Mouse (Mus musculus): ENCODE results near the gene Exoc3. TPM values are rescaled to one million over a fixed set of nuclear protein-coding genes. Genes with fewer than 3 reads are reported as not detected.
A peak's percentile ranks its signal among the peaks of the same experiment; 100 is the strongest.

Exoc3 gene
- polyA plus RNA-seq (2015; fragmentation: Nextera tagmentation; extraction: Ambion mirVana): 41.8 and 42.8 TPM in 2 replicates

DNA sequence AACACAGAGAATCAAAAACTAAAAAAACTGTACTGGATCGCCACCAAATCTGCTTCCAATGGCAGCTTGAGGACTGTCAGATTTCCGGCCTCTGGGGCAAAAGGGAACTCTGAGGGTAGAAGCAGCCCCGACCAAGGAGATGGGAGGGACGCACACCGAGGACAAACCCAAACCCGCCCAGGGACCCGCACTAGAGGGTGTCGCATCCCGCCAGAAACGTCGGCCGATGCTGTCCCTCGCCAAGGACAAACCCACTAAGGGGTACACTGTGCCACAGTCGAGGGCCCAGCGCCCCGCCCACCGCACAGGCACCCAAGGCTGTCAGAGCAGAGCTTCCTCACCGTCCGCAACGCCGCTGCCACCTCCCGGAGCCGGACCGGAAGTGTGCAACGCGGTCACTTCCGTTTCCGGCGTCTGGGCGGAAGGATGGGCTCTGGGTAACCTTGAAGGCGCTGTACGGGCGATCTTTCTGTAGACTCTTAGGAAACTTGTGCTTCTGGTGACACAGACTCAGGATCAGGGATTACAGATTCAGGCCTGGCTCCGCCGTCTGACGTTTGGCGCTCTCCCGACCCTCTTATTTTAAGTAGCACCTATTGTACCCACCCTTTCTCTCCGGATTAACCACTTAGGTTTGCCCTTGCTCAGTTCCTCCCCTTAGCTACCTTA lies at the start of gene Exoc3:
Gene Exoc3, minus strand, starts transcription at position 416 of the 669 bp plus-strand sequence.
- WGBS: under 1% methylated on average over 39 of the region's 39 CpGs
- Histone ChIP-seq H3K4me2 (replicated peaks; ENCODE audit: low read depth) (peak within 1 kb of the TSS; percentile 76), H3K4me1 (replicated peaks; ENCODE audit: control insufficient read depth, insufficient read depth, low read length) (no peaks in the 10 kb centered on the region), H3K27me3 (replicated peaks; ENCODE audit: control insufficient read depth, insufficient read depth, low read length) (no peaks in the 10 kb centered on the region), H3K9me3 (ENCODE audit: control insufficient read depth) (no peaks in the 10 kb centered on the region), H3K9ac (ENCODE audit: low read depth, low read length) (peak within 1 kb of the TSS; percentile 74), H3K27ac (ENCODE audit: low read depth, low read length) (peak within 1 kb of the TSS; percentile 91), H3K36me3 (ENCODE audit: control insufficient read depth, insufficient read depth) (peaks cover 15% of the 10 kb centered on the region), H3K4me3 (ENCODE audit: low read depth, low read length) (peak within 1 kb of the TSS; percentile 86)
- TF ChIP-seq CTCF (IDR thresholded peaks at IDR 0.05; ENCODE audit: low read depth): 0 out of 2 replicates have a peak, but pooled peaks have one; percentile 3
- peak; percentile 98 for ATAC-seq

DNA sequence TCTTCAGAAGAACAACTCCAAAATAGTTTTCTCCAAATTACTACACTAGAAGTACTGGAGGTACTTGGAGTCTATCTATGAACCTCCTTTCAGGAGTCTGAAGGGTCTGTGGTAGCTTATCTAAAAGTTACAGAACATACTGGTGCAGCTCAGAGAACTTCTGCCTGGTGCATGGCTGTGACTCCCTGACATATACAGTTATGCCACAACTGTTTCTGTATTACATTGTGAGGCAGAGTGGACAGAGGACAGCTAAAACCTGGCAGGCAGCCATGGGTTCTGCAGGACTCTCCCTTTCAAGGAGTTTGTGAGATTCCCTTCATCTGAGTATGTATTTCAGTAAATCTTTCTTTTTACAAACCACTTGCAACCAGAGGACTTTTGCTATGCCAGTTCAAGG lies 38.0 kb upstream of the Exoc3 start:
- no peak for TF ChIP-seq CTCF (IDR thresholded peaks at IDR 0.05; ENCODE audit: low read depth)
- no peaks in the 10 kb centered on the region for H3K27me3 ChIP-seq (replicated peaks; ENCODE audit: control insufficient read depth, insufficient read depth, low read length)
- no peak for ATAC-seq
- H3K9ac ChIP-seq (ENCODE audit: low read depth, low read length): no peak overlapping the region
- no peaks in the 10 kb centered on the region for H3K4me1 ChIP-seq (replicated peaks; ENCODE audit: control insufficient read depth, insufficient read depth, low read length)
- H3K36me3 ChIP-seq (ENCODE audit: control insufficient read depth, insufficient read depth): no peaks in the 10 kb centered on the region
- H3K4me2 ChIP-seq (replicated peaks; ENCODE audit: low read depth): no peak overlapping the region
- H3K27ac ChIP-seq (ENCODE audit: low read depth, low read length): no peak overlapping the region
- H3K4me3 ChIP-seq (ENCODE audit: low read depth, low read length): no peak overlapping the region
- H3K9me3 ChIP-seq (ENCODE audit: control insufficient read depth): no peaks in the 10 kb centered on the region

DNA sequence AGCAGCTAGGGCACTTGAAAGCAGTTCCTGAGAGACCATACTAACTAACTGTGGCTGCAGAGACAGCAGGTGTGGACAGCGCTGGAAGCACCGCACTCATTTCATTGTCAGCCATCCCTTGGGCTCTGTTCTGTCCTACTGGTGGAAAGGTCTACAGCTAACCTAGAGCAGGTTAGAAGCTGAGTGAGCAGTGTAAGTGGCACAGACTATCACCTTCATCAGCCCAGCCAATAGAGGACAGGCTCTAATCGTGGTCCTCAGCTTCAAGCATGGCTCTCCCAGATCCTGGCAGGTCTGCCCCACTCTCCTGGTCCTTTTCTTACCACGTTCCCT lies 37.3 kb upstream of the Exoc3 start:
- no peak for TF ChIP-seq CTCF (IDR thresholded peaks at IDR 0.05; ENCODE audit: low read depth)
- ATAC-seq: no peak
- WGBS: 53% methylated on average over 4 of the region's 4 CpGs
- Histone ChIP-seq H3K27me3 (replicated peaks; ENCODE audit: control insufficient read depth, insufficient read depth, low read length) (no peaks in the 10 kb centered on the region), H3K4me3 (ENCODE audit: low read depth, low read length) (no peak overlapping the region), H3K27ac (ENCODE audit: low read depth, low read length) (no peak overlapping the region), H3K9ac (ENCODE audit: low read depth, low read length) (no peak overlapping the region), H3K4me2 (replicated peaks; ENCODE audit: low read depth) (peak overlapping the region; percentile 27; the same call in 1 of the 2 replicates), H3K4me1 (replicated peaks; ENCODE audit: control insufficient read depth, insufficient read depth, low read length) (no peaks in the 10 kb centered on the region), H3K9me3 (ENCODE audit: control insufficient read depth) (no peaks in the 10 kb centered on the region), H3K36me3 (ENCODE audit: control insufficient read depth, insufficient read depth) (no peaks in the 10 kb centered on the region)

DNA sequence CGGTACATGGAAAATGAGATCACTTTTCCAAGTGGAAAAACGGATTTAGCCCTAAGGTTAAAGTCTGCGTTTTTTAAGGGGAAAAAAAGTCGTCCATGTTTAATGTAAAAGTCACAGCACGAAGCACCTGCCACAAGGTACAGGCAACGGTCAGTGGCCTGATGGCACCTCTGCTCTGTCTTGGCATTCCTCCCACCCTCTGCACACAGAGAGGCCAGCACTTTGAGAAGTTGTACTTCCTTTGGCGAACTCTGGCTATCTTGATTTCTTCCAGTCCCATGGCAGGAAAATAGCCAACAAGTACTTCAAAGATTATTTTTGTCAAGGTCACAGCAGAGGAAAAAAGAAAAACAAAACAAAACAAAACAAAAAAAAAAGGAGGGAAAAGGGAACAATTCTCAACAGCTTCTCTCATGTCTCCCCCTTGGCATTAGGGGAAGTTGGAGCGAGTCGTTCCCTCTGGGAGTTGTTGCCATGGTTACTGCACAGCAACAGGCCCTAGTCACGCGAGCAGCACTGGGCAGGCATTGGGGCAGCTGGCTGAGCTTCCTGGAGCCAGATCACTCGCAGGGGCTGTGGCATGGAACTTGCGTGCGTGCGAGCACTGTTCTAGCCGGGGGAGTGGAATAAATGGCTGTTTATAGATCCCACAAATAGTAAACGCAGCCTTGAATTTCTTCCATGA lies 36.8 kb upstream of the Exoc3 start:
- TF ChIP-seq CTCF (IDR thresholded peaks at IDR 0.05; ENCODE audit: low read depth): no peak
- WGBS: 35% methylated on average over 17 of the region's 17 CpGs

DNA sequence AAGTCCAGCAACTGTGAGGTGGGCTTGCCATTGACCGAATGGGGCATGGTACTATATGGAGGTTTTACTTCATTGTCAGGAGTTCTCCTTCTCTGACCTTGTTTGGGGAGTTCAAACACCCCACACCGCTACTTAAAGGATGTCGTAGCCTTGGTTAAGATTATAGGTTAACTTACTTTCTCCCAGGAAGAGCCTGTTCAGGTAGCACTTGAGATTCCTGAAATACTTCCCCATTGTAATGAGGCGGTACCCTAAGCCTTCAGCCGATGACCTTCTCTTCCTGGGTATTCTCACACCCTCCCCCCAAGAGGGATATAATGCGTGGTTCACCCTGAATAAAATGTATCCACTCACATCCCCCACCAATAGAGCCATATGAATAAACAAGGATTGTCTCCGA lies 29.0 kb upstream of the Exoc3 start:
- no peaks in the 10 kb centered on the region for H3K9me3 ChIP-seq (ENCODE audit: control insufficient read depth)
- no peak for TF ChIP-seq CTCF (IDR thresholded peaks at IDR 0.05; ENCODE audit: low read depth)
- H3K4me3 ChIP-seq (ENCODE audit: low read depth, low read length): no peak overlapping the region
- no peak overlapping the region for H3K27ac ChIP-seq (ENCODE audit: low read depth, low read length)
- no peak overlapping the region for H3K4me2 ChIP-seq (replicated peaks; ENCODE audit: low read depth)
- no peaks in the 10 kb centered on the region for H3K27me3 ChIP-seq (replicated peaks; ENCODE audit: control insufficient read depth, insufficient read depth, low read length)
- 54% methylated on average over 7 of the region's 7 CpGs for whole genome bisulfite sequencing
- no peak for ATAC-seq
- no peaks in the 10 kb centered on the region for H3K4me1 ChIP-seq (replicated peaks; ENCODE audit: control insufficient read depth, insufficient read depth, low read length)
- no peaks in the 10 kb centered on the region for H3K36me3 ChIP-seq (ENCODE audit: control insufficient read depth, insufficient read depth)
- no peak overlapping the region for H3K9ac ChIP-seq (ENCODE audit: low read depth, low read length)

More for the DNA sequence above, 36.8 kb upstream of the Exoc3 start:
- Histone ChIP-seq H3K4me1 (replicated peaks; ENCODE audit: control insufficient read depth, insufficient read depth, low read length) (no peaks in the 10 kb centered on the region), H3K27me3 (replicated peaks; ENCODE audit: control insufficient read depth, insufficient read depth, low read length) (no peaks in the 10 kb centered on the region), H3K4me2 (replicated peaks; ENCODE audit: low read depth) (peak overlapping the region; percentile 27; the same call in 1 of the 2 replicates), H3K9ac (ENCODE audit: low read depth, low read length) (no peak overlapping the region), H3K36me3 (ENCODE audit: control insufficient read depth, insufficient read depth) (no peaks in the 10 kb centered on the region), H3K27ac (ENCODE audit: low read depth, low read length) (no peak overlapping the region), H3K4me3 (ENCODE audit: low read depth, low read length) (no peak overlapping the region), H3K9me3 (ENCODE audit: control insufficient read depth) (no peaks in the 10 kb centered on the region)
- ATAC-seq: no peak

DNA sequence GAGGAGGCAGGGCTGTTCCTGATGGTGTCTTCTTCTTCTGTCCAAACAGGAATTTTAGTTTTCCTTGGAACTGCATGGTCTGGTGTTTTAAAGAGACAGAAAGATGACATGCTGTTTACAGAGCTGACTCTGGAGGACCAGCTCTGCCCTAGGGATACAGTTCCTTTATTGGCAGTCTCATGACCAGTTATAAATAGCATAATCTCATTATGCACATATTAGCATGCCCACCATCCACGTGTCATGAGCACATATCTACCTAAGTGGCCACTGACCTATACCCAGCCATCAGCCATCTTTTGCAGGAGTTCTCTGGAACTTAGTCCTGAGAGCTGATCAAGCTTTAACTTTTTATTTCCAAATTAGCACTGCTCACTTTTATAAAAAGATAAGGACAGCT lies 12.1 kb upstream of the Exoc3 start:
- H3K4me1 ChIP-seq (replicated peaks; ENCODE audit: control insufficient read depth, insufficient read depth, low read length): no peaks in the 10 kb centered on the region
- no peak overlapping the region for H3K4me3 ChIP-seq (ENCODE audit: low read depth, low read length)
- no peak overlapping the region for H3K4me2 ChIP-seq (replicated peaks; ENCODE audit: low read depth)
- no peak overlapping the region for H3K27ac ChIP-seq (ENCODE audit: low read depth, low read length)
- no peak for TF ChIP-seq CTCF (IDR thresholded peaks at IDR 0.05; ENCODE audit: low read depth)
- no peaks in the 10 kb centered on the region for H3K9me3 ChIP-seq (ENCODE audit: control insufficient read depth)
- H3K9ac ChIP-seq (ENCODE audit: low read depth, low read length): no peak overlapping the region
- H3K36me3 ChIP-seq (ENCODE audit: control insufficient read depth, insufficient read depth): no peaks in the 10 kb centered on the region
- H3K27me3 ChIP-seq (replicated peaks; ENCODE audit: control insufficient read depth, insufficient read depth, low read length): no peaks in the 10 kb centered on the region
- 34% methylated on average over 1 of the region's 1 CpGs for WGBS
- ATAC-seq: no peak
